Mouse (Mus musculus): Measurements from ENCODE around the gene Kdelc2. TPM values are rescaled to one million over a fixed set of nuclear protein-coding genes. Genes with fewer than 3 reads are reported as not detected.

The Kdelc2 gene
- polyA plus RNA-seq, 1 experiment = 1.8 TPM

DNA sequence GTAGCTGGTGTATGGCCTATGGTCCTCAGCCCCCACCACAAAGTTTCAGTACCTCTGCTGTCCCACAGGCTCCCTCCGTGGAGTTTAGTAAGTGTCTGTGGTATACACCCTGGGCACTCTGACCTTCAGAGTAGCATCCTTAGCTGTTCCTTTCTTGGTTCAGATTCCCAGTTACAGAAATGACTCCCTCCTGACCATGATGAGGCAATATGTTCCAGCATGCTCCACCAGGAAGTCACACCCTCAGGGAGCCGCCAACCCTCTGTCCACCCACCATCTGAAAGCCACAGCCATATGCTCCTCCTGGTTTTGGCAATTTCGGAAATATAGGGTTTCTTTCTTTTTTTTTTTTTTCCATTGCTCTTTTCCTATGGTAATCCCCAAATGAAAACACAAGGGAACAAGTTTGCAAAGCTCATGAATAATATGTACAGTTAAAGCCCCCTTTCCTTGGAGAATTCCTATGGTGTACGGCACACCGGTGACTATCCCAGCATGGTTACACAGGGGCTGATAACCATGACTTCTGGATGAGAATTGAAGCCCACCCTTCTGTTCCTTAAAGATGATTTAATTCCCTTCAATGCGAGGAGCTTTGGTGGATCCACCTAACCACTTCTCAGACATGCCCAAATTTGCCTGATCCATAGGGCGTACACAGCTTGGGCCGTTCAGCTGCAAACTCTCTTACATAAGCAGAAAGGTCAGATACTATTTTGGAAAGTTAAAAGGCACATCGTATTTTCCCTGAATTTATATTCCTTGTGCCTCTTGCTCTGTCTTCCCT lies 39.0 kb upstream of the Kdelc2 start:
- H3K4me3 ChIP-seq (ENCODE audit: control insufficient read depth, insufficient read depth, low read length) = no peak overlapping the region
- DNase-seq = no peak
- H3K36me3 ChIP-seq (ENCODE audit: control insufficient read depth, insufficient read depth, low read length) = no peaks in the 10 kb centered on the region
- H3K27ac ChIP-seq (ENCODE audit: control insufficient read depth, insufficient read depth, low read length) = no peak overlapping the region
- no peaks in the 10 kb centered on the region for H3K27me3 ChIP-seq (ENCODE audit: control insufficient read depth, insufficient read depth, low read length)
- no peak for TF ChIP-seq POLR2A (IDR thresholded peaks at IDR 0.05; ENCODE audit: control insufficient read depth, extremely low read depth, insufficient read depth, low read length, poor library complexity)
- TF ChIP-seq CTCF (IDR thresholded peaks at IDR 0.05; ENCODE audit: borderline replicate concordance, control insufficient read depth, extremely low read depth, insufficient read depth, low read length, poor library complexity) = no peak
- H3K4me1 ChIP-seq (replicated peaks; ENCODE audit: control insufficient read depth, insufficient read depth, low read length) = 0 out of 2 replicates have a peak, but pooled peaks cover 4% of the 10 kb centered on the region
- 93% methylated on average over 9 of the region's 9 CpGs for WGBS

DNA sequence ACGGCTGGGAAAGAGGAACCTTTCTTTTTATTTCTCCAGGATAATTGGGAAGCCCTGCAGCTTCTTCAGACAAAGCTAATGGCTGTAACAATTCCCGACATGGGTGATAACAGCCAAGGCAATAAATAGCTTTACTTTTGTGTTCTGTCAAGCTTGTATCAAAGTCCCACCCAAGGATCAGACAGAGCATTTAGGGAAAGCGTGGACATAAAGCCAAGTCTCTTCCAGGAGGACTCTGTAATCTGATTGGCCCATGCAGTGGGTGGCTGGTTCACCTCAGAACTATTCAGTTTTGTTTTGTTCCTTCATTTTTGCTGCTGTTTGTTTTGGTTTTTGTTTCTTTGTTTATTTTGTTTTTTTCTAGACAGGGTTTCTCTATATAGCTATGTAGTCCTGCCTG lies 38.1 kb upstream of the Kdelc2 start:
- H3K4me1 ChIP-seq (replicated peaks; ENCODE audit: control insufficient read depth, insufficient read depth, low read length) = 0 out of 2 replicates have a peak, but pooled peaks cover 4% of the 10 kb centered on the region
- no peak overlapping the region for H3K4me3 ChIP-seq (ENCODE audit: control insufficient read depth, insufficient read depth, low read length)
- H3K27ac ChIP-seq (ENCODE audit: control insufficient read depth, insufficient read depth, low read length) = no peak overlapping the region
- no peak for DNase-seq
- 92% methylated on average over 3 of the region's 3 CpGs for whole genome bisulfite sequencing
- no peaks in the 10 kb centered on the region for H3K36me3 ChIP-seq (ENCODE audit: control insufficient read depth, insufficient read depth, low read length)
- TF ChIP-seq POLR2A (IDR thresholded peaks at IDR 0.05; ENCODE audit: control insufficient read depth, extremely low read depth, insufficient read depth, low read length, poor library complexity) (no peak), CTCF (IDR thresholded peaks at IDR 0.05; ENCODE audit: borderline replicate concordance, control insufficient read depth, extremely low read depth, insufficient read depth, low read length, poor library complexity) (no peak)
- no peaks in the 10 kb centered on the region for H3K27me3 ChIP-seq (ENCODE audit: control insufficient read depth, insufficient read depth, low read length)

DNA sequence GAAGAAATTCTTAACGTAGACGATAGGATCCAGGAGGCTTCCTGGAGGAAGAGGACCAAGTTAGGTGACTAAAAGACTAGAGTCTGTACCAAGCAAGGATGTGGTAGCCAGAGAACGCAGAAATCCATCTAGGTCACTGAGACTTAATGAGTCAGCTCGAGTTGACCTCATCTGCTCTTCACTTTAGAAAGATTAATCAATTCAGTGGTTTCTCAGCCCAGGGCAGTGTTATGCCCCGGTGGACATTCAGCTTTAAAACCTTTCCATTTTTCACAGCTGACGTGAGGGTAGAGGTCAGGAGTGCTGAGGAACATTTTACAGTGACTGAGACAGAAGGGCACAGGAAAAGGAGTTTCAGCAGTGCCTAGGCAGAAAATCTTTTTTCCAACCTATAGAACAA lies 37.4 kb upstream of the Kdelc2 start:
- TF ChIP-seq POLR2A (IDR thresholded peaks at IDR 0.05; ENCODE audit: control insufficient read depth, extremely low read depth, insufficient read depth, low read length, poor library complexity) (no peak), CTCF (IDR thresholded peaks at IDR 0.05; ENCODE audit: borderline replicate concordance, control insufficient read depth, extremely low read depth, insufficient read depth, low read length, poor library complexity) (no peak)
- H3K4me3 ChIP-seq (ENCODE audit: control insufficient read depth, insufficient read depth, low read length) = no peak overlapping the region
- no peaks in the 10 kb centered on the region for H3K27me3 ChIP-seq (ENCODE audit: control insufficient read depth, insufficient read depth, low read length)
- no peak for DNase-seq
- H3K4me1 ChIP-seq (replicated peaks; ENCODE audit: control insufficient read depth, insufficient read depth, low read length) = no peaks in the 10 kb centered on the region
- no peaks in the 10 kb centered on the region for H3K36me3 ChIP-seq (ENCODE audit: control insufficient read depth, insufficient read depth, low read length)
- no peak overlapping the region for H3K27ac ChIP-seq (ENCODE audit: control insufficient read depth, insufficient read depth, low read length)
- 91% methylated on average over 6 of the region's 6 CpGs for WGBS

DNA sequence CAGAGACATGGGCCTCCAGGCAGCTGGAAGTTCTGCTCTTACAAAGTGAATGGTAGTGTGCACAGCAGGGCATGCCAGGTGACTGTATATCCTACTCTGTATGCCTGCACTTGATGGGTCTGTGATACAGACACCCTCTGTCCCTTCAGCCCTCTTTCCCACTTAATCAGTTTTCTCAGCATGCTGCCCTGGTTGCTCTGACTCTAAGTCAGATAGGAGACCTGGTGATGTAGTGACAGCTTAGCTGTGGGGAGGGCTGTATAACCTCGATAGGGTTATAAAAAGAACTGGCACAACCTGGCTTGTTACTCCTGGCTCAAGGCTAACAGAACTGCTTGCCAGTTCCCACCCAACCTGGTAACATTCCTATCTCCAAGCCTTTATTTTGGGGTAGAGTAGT lies 34.6 kb upstream of the Kdelc2 start:
- no peaks in the 10 kb centered on the region for H3K36me3 ChIP-seq (ENCODE audit: control insufficient read depth, insufficient read depth, low read length)
- WGBS = 96% methylated on average over 1 of the region's 1 CpGs

DNA sequence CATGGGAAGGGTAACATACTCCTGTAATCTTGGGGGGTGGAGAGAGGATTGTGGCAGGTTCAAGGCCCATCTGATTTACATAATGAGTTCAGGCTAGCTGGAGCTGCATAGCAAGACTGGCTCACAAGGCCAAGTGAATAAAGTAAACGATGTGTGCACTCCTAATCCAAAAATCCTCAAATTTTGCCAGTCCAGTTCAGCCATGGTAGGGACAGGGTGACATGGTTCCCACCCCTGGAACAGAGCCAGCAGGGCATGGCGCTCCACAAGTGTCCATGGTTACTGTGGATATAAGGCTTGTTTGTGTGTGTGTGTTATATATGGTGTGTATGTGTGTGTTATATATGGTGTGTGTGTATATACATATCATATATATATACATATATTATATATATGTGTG lies 33.5 kb upstream of the Kdelc2 start:
- 94% methylated on average over 2 of the region's 2 CpGs for WGBS
- Histone ChIP-seq H3K27me3 (ENCODE audit: control insufficient read depth, insufficient read depth, low read length) (no peaks in the 10 kb centered on the region), H3K36me3 (ENCODE audit: control insufficient read depth, insufficient read depth, low read length) (no peaks in the 10 kb centered on the region), H3K4me1 (replicated peaks; ENCODE audit: control insufficient read depth, insufficient read depth, low read length) (no peaks in the 10 kb centered on the region), H3K4me3 (ENCODE audit: control insufficient read depth, insufficient read depth, low read length) (no peak overlapping the region), H3K27ac (ENCODE audit: control insufficient read depth, insufficient read depth, low read length) (no peak overlapping the region)
- TF ChIP-seq POLR2A (IDR thresholded peaks at IDR 0.05; ENCODE audit: control insufficient read depth, extremely low read depth, insufficient read depth, low read length, poor library complexity) (no peak), CTCF (IDR thresholded peaks at IDR 0.05; ENCODE audit: borderline replicate concordance, control insufficient read depth, extremely low read depth, insufficient read depth, low read length, poor library complexity) (no peak)
- no peak for DNase-seq

More for the DNA sequence above, 34.6 kb upstream of the Kdelc2 start:
- DNase-seq = no peak
- Histone ChIP-seq H3K27ac (ENCODE audit: control insufficient read depth, insufficient read depth, low read length) (no peak overlapping the region), H3K4me3 (ENCODE audit: control insufficient read depth, insufficient read depth, low read length) (no peak overlapping the region), H3K4me1 (replicated peaks; ENCODE audit: control insufficient read depth, insufficient read depth, low read length) (no peaks in the 10 kb centered on the region), H3K27me3 (ENCODE audit: control insufficient read depth, insufficient read depth, low read length) (no peaks in the 10 kb centered on the region)
- TF ChIP-seq CTCF (IDR thresholded peaks at IDR 0.05; ENCODE audit: borderline replicate concordance, control insufficient read depth, extremely low read depth, insufficient read depth, low read length, poor library complexity) (no peak), POLR2A (IDR thresholded peaks at IDR 0.05; ENCODE audit: control insufficient read depth, extremely low read depth, insufficient read depth, low read length, poor library complexity) (no peak)

DNA sequence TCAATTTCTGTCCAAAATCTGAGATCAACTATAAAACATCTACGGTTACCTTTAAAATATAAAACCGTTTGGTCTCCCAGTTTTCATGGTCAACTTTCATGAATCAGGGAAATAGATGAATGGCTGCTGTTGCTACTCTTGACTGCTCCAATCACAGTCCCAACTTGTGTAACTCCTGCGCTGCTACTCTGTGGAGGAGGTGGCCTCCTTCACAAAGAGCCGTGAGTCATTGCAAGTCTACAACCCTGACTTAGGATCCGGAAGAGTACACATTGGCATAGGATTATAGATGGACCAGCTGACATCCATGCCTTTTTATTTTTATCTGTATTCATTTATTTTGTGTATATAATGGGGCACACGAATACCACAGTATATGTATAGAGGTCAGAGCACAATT lies 31.9 kb upstream of the Kdelc2 start:
- no peak overlapping the region for H3K27ac ChIP-seq (ENCODE audit: control insufficient read depth, insufficient read depth, low read length)
- no peak overlapping the region for H3K4me3 ChIP-seq (ENCODE audit: control insufficient read depth, insufficient read depth, low read length)
- TF ChIP-seq POLR2A (IDR thresholded peaks at IDR 0.05; ENCODE audit: control insufficient read depth, extremely low read depth, insufficient read depth, low read length, poor library complexity) = no peak
- no peak for TF ChIP-seq CTCF (IDR thresholded peaks at IDR 0.05; ENCODE audit: borderline replicate concordance, control insufficient read depth, extremely low read depth, insufficient read depth, low read length, poor library complexity)
- DNase-seq = no peak
- H3K36me3 ChIP-seq (ENCODE audit: control insufficient read depth, insufficient read depth, low read length) = no peaks in the 10 kb centered on the region
- no peaks in the 10 kb centered on the region for H3K27me3 ChIP-seq (ENCODE audit: control insufficient read depth, insufficient read depth, low read length)
- 97% methylated on average over 6 of the region's 6 CpGs for WGBS
- no peaks in the 10 kb centered on the region for H3K4me1 ChIP-seq (replicated peaks; ENCODE audit: control insufficient read depth, insufficient read depth, low read length)
